Mouse (Mus musculus): ENCODE measurements around the gene 1810065E05Rik. TPM values are rescaled to one million over a fixed set of nuclear protein-coding genes. Genes with fewer than 3 reads are reported as not detected.

The 1810065E05Rik gene
- polyA plus RNA-seq, 1 experiment from 2014 or later = not detected

DNA sequence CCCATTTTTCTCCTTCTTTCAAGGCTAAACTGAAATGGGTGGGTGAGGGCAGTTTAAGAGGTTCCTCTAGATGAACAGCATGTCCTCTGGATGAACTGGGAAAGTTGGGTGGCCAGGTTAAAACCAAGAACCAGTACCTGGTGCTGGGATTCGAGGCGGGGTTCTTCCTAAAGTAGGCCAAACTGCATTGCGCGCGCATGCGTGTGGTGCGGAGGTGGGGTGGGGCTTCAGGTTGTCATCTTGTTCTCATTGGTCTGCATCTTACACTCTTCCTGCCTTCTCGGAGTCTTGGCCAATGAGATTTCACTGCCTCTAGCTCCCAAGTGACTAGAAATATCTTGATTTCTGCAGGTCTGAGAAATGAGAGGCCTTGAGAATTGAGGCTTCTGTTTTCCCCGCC lies 31.8 kb downstream of the 1810065E05Rik start, which contains the start of gene Lypd9:
Gene Lypd9, minus strand, starts transcription at position 165 of the 400 bp plus-strand sequence.
- no peak within 1 kb of the TSS for H3K27ac ChIP-seq
- H3K4me1 ChIP-seq = peaks cover 5% of the 10 kb centered on the region
- no peaks in the 10 kb centered on the region; the same call in 1 of the 2 replicates for H3K9me3 ChIP-seq
- H3K9ac ChIP-seq = no peak within 1 kb of the TSS
- H3K36me3 ChIP-seq = no peaks in the 10 kb centered on the region
- ATAC-seq (ENCODE audit: low FRiP score, low read depth) = no peak
- H3K4me2 ChIP-seq (replicated peaks) = no peak within 1 kb of the TSS
- no peak within 1 kb of the TSS for H3K4me3 ChIP-seq
- WGBS = 95% methylated on average over 9 of the region's 9 CpGs
- H3K27me3 ChIP-seq = no peaks in the 10 kb centered on the region

DNA sequence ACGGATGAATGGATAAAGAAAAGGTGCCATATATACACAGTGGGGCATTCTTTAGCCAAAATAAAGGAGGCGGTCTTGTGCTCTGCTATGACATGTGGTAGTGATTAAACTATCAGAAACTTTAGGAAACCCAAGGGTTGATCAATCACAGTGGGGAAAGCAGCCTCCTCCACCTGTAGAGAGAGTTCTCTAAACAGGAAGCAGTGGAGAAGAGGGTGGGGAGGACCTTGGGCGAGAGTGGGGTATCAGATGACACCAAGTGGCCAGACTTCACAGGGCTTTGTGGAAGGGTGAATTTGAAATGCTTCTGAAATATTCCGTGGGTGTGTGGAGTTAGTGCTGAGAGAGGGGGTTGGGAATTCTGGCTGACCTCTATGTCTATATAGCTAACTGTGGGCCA lies 32.7 kb downstream of the 1810065E05Rik start:
- ATAC-seq (ENCODE audit: low FRiP score, low read depth) = peak; percentile 54; the same call in 1 of the 2 replicates
- H3K4me2 ChIP-seq (replicated peaks) = no peak overlapping the region
- H3K9me3 ChIP-seq = no peaks in the 10 kb centered on the region; the same call in 1 of the 2 replicates
- no peak overlapping the region for H3K4me3 ChIP-seq
- H3K9ac ChIP-seq = no peak overlapping the region
- H3K4me1 ChIP-seq = peaks cover 5% of the 10 kb centered on the region
- WGBS = 14% methylated on average over 4 of the region's 4 CpGs
- H3K27me3 ChIP-seq = no peaks in the 10 kb centered on the region
- H3K36me3 ChIP-seq = no peaks in the 10 kb centered on the region
- H3K27ac ChIP-seq = no peak overlapping the region

DNA sequence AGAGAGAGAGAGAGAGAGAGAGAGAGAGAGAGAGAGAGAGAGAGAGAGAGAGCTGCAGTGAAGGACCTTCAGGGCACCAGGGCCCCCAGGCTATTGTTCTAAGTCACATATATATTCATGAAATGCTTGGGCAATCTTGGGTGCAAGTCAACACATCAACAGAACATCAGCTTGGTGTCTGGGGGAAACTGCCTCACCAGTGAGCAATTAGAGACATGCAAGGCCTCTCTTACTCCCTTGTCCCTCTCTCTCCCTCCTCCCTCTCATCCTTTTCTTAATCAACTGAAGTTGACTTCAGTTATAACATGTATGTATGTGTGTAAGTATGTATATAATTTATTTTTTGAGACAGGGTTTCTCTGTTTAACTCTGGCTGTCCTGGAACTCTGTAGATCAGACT lies 41.3 kb downstream of the 1810065E05Rik start, which contains the start of gene Olfr30:
Gene Olfr30, minus strand, starts transcription at position 101 of the 400 bp plus-strand sequence.
- no peaks in the 10 kb centered on the region for H3K4me1 ChIP-seq
- H3K27ac ChIP-seq = no peak within 1 kb of the TSS
- no peak for ATAC-seq (ENCODE audit: low FRiP score, low read depth)
- no peaks in the 10 kb centered on the region for H3K36me3 ChIP-seq
- no peaks in the 10 kb centered on the region for H3K9me3 ChIP-seq
- H3K4me2 ChIP-seq (replicated peaks) = no peak within 1 kb of the TSS
- H3K9ac ChIP-seq = no peak within 1 kb of the TSS
- no peaks in the 10 kb centered on the region for H3K27me3 ChIP-seq
- H3K4me3 ChIP-seq = no peak within 1 kb of the TSS

Other genes with a start within 250 kb of the 1810065E05Rik start
- 134 and 146 TPM in 2 replicates for gene Mrpl22, start 249.4 kb upstream of the 1810065E05Rik start, polyA plus RNA-seq (2015; fragmentation: Nextera tagmentation; extraction: Ambion mirVana)
- gene Igtp, start 221.6 kb upstream of the 1810065E05Rik start, polyA plus RNA-seq (2015; fragmentation: Nextera tagmentation; extraction: Ambion mirVana) = 3.4 and 3.8 TPM in 2 replicates
- 1.5 and 2.0 TPM in 2 replicates for gene Irgm2, start 221.5 kb upstream of the 1810065E05Rik start, polyA plus RNA-seq (2015; fragmentation: Nextera tagmentation; extraction: Ambion mirVana)
- gene 4930438A08Rik, start 146.3 kb upstream of the 1810065E05Rik start, polyA plus RNA-seq (2015; fragmentation: Nextera tagmentation; extraction: Ambion mirVana) = 0.09 TPM in 1 of 2 replicates, not detected in the other
- 26.7 and 26.8 TPM in 2 replicates for gene Zfp692, start 114.0 kb upstream of the 1810065E05Rik start, polyA plus RNA-seq (2015; fragmentation: Nextera tagmentation; extraction: Ambion mirVana)
- gene Zfp672, start 90.8 kb upstream of the 1810065E05Rik start, polyA plus RNA-seq (2015; fragmentation: Nextera tagmentation; extraction: Ambion mirVana) = 32.6 and 38.8 TPM in 2 replicates
- 35.7 and 36.9 TPM in 2 replicates for gene Sh3bp5l, start 90.4 kb upstream of the 1810065E05Rik start, polyA plus RNA-seq (2015; fragmentation: Nextera tagmentation; extraction: Ambion mirVana)
- gene Lypd8, start 42.1 kb upstream of the 1810065E05Rik start, polyA plus RNA-seq (2015; fragmentation: Nextera tagmentation; extraction: Ambion mirVana) = 0.23 TPM in 1 of 2 replicates, not detected in the other
- gene Gm12253, start 11.4 kb downstream of the 1810065E05Rik start, polyA plus RNA-seq (2015; fragmentation: Nextera tagmentation; extraction: Ambion mirVana) = not detected in 2 replicates
- not detected in 2 replicates for gene Lypd9, start 31.8 kb downstream of the 1810065E05Rik start, polyA plus RNA-seq (2015; fragmentation: Nextera tagmentation; extraction: Ambion mirVana)
- not detected in 2 replicates for gene Olfr30, start 41.2 kb downstream of the 1810065E05Rik start, polyA plus RNA-seq (2015; fragmentation: Nextera tagmentation; extraction: Ambion mirVana)
- gene Olfr332, start 71.4 kb downstream of the 1810065E05Rik start, polyA plus RNA-seq (2015; fragmentation: Nextera tagmentation; extraction: Ambion mirVana) = not detected in 2 replicates
- gene Olfr331, start 81.5 kb downstream of the 1810065E05Rik start, polyA plus RNA-seq (2015; fragmentation: Nextera tagmentation; extraction: Ambion mirVana) = not detected in 2 replicates
- not detected in 2 replicates for gene Olfr330, start 113.7 kb downstream of the 1810065E05Rik start, polyA plus RNA-seq (2015; fragmentation: Nextera tagmentation; extraction: Ambion mirVana)
- gene Olfr329-ps, start 125.3 kb downstream of the 1810065E05Rik start, polyA plus RNA-seq (2015; fragmentation: Nextera tagmentation; extraction: Ambion mirVana) = not detected in 2 replicates
- 0.08 TPM in 1 of 2 replicates, not detected in the other for gene Olfr328, start 134.5 kb downstream of the 1810065E05Rik start, polyA plus RNA-seq (2015; fragmentation: Nextera tagmentation; extraction: Ambion mirVana)
- not detected in 2 replicates for gene Olfr224, start 149.4 kb downstream of the 1810065E05Rik start, polyA plus RNA-seq (2015; fragmentation: Nextera tagmentation; extraction: Ambion mirVana)
- not detected in 2 replicates for gene Olfr325, start 156.6 kb downstream of the 1810065E05Rik start, polyA plus RNA-seq (2015; fragmentation: Nextera tagmentation; extraction: Ambion mirVana)
- gene Olfr324, start 174.0 kb downstream of the 1810065E05Rik start, polyA plus RNA-seq (2015; fragmentation: Nextera tagmentation; extraction: Ambion mirVana) = not detected in 2 replicates
- gene 2210407C18Rik, start 195.0 kb downstream of the 1810065E05Rik start, polyA plus RNA-seq (2015; fragmentation: Nextera tagmentation; extraction: Ambion mirVana) = not detected in 2 replicates
- gene Olfr323, start 209.4 kb downstream of the 1810065E05Rik start, polyA plus RNA-seq (2015; fragmentation: Nextera tagmentation; extraction: Ambion mirVana) = not detected in 2 replicates
- gene Trim58, start 219.4 kb downstream of the 1810065E05Rik start, polyA plus RNA-seq (2015; fragmentation: Nextera tagmentation; extraction: Ambion mirVana) = 0.09 and 0.11 TPM in 2 replicates
- gene Olfr322, start 237.7 kb downstream of the 1810065E05Rik start, polyA plus RNA-seq (2015; fragmentation: Nextera tagmentation; extraction: Ambion mirVana) = not detected in 2 replicates